8 mouse cellular contexts compared by ENCODE assay signal in the genomic region with DNA sequence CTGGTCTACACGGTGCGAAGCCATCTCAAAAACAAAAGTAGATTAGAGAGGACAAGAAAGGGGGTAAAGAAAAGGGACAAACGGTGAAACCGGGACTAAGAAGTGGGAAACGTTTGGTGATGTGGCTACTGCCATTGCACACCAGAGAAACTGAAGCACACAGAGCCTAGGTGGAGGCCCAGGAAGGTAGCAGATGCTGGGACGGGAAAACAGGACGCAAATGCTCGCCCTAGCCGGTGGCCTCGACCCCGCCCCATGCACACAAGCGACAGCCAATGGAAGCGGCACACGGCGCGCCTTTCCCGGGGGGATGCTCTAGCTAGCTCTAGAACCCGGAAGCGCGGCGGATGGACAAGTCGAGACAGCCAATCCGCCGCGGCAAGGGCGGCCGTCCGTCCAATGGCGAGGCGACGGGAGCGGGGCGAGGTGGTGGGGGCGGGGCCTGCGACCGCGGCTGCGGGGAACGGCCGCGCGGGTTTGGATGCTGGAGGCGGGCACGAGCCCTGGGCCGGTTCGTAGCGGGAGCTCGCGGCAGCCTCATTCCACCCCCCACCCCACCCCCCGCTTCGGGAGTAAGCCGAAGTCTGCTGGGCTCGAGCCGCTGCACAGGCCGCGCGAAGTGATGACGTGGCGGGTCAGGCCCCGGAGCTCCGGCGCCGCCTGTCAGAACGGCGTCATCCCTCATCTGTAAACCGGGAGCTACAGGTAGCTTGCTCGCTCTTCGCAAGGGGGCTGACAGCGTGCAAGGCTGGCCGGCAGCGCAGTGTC. TPM values are rescaled to one million over a fixed set of nuclear protein-coding genes. Genes with fewer than 3 reads are reported as not detected.
DNase-seq lines count a peak whose midpoint lies in the region; ATAC-seq and TF ChIP-seq lines count a peak whose summit lies in the region.

TSS of gene Ficd (plus strand) at position 459 of the 768 bp plus-strand sequence.

- intact Hi-C loops in gastrocnemius, adult 2 months (cut with DNase I) = loop anchor here (2.0 kb wide), 1 partner anchor 37 kb away; the partner anchor contains the start of genes Iscu and Sart3
- intact Hi-C loops in left cerebral cortex, adult 2 months (cut with DNase I) = loop anchor here (2.0 kb wide), 1 partner anchor 35 kb away; no protein-coding TSS in a partner anchor

- peak within 1 kb of the TSS; percentile 97 for H3K27ac ChIP-seq in gastrocnemius, adult 2 months
- H3K27ac ChIP-seq in hindbrain, postnatal 0 days = peak within 1 kb of the TSS; percentile 97
- peak within 1 kb of the TSS; percentile 92 for H3K27ac ChIP-seq in left cerebral cortex, adult 2 months

- peak; percentile 97 for ATAC-seq in common myeloid progenitor, adult 5-6 weeks (replicated peaks; ENCODE audit: low read depth, poor library complexity, severe bottlenecking)
- ATAC-seq in hindbrain, postnatal 0 days = peak; percentile 95
- peak; percentile 94 for ATAC-seq in megakaryocyte, adult 5-6 weeks (ENCODE audit: poor library complexity, severe bottlenecking)

- H3K4me2 ChIP-seq in hindbrain, postnatal 0 days (ENCODE audit: low read depth, low read length) = peak within 1 kb of the TSS; percentile 92

- no peak for TF ChIP-seq CTCF in gastrocnemius, adult 2 months (IDR thresholded peaks at IDR 0.05)
- 0 out of 2 replicates have a peak, but pooled peaks have one; percentile 1 for TF ChIP-seq CTCF in hindbrain, postnatal 0 days (IDR thresholded peaks at IDR 0.05; ENCODE audit: low read depth)
- TF ChIP-seq CTCF in left cerebral cortex, adult 2 months (IDR thresholded peaks at IDR 0.05) = no peak

- peak; percentile 99 for DNase-seq in ZHBTc4 (ENCODE audit: low read depth, low spot score)
- peak; percentile 97 for DNase-seq in gastrocnemius, adult 2 months
- DNase-seq in hindbrain, postnatal 0 days (ENCODE audit: low spot score) = peak; percentile 100
- DNase-seq in left cerebral cortex, adult 2 months (ENCODE audit: extremely low spot score in 1 of 2, low spot score in 2 of 2) = peak; percentile 88 to 93
- peak; percentile 89 to 91 for DNase-seq in right cerebral cortex, adult 2 months (ENCODE audit: low spot score in 2 of 2)
- DNase-seq in urinary bladder, postnatal 14 days (ENCODE audit: low spot score) = peak; percentile 94

- peak within 1 kb of the TSS; percentile 70 for H3K9ac ChIP-seq in hindbrain, postnatal 0 days (replicated peaks; ENCODE audit: low read length)

- no peaks in the 10 kb centered on the region for H3K27me3 ChIP-seq in hindbrain, postnatal 0 days (ENCODE audit: insufficient read depth, low read length)

- WGBS in hindbrain, postnatal 0 days = under 1% methylated on average over 69 of the region's 71 CpGs

- no peaks in the 10 kb centered on the region for H3K4me1 ChIP-seq in hindbrain, postnatal 0 days (ENCODE audit: insufficient read depth, low read length)

- peak within 1 kb of the TSS; percentile 78 for H3K4me3 ChIP-seq in gastrocnemius, adult 2 months
- H3K4me3 ChIP-seq in hindbrain, postnatal 0 days (ENCODE audit: low read length) = peak within 1 kb of the TSS; percentile 51
- H3K4me3 ChIP-seq in left cerebral cortex, adult 2 months = peak within 1 kb of the TSS; percentile 78

- peaks cover 24% of the 10 kb centered on the region; the same call in 1 of the 2 replicates for H3K36me3 ChIP-seq in hindbrain, postnatal 0 days (ENCODE audit: insufficient read depth, low read length)

- no peaks in the 10 kb centered on the region for H3K9me3 ChIP-seq in hindbrain, postnatal 0 days (ENCODE audit: low read length)

RNA-seq across cellular contexts. Expression of gene Ficd, which starts in this region (rescaled TPM):
- total RNA-seq in common myeloid progenitor, adult 5-6 weeks (2017) = 0.50 and 0.58 TPM in 2 replicates
- 1 to 10 TPM; 7.1 to 7.8 TPM for total RNA-seq in gastrocnemius, adult 2 months (2021)
- total RNA-seq in hindbrain, postnatal 0 days (2014; rRNA removed) = 11.7 and 12.0 TPM in 2 replicates
- polyA plus RNA-seq in hindbrain, postnatal 0 days (2015; fragmentation: Nextera tagmentation; extraction: Ambion mirVana) = 8.6 and 8.7 TPM in 2 replicates
- 10 to 100 TPM; 11.1 to 11.3 TPM for total RNA-seq in left cerebral cortex, adult 2 months (2021)
- total RNA-seq in megakaryocyte, adult 5-6 weeks (2015) = 3.9 and 4.2 TPM in 2 replicates
- total RNA-seq in megakaryocyte, adult 5-6 weeks (2017) = 2.5 and 2.8 TPM in 2 replicates

Comparison
In these comparisons a context has a peak if more than half of its experiments do, and no peak if none do; other contexts are left out.
1. Peak in every context shown above with its lines: DNase-seq, ATAC-seq, H3K4me3 ChIP-seq and H3K27ac ChIP-seq.
2. Peak in ATAC-seq in common myeloid progenitor, adult 5-6 weeks; RNA of the gene not detected or under 1 TPM.